Mouse (Mus musculus): ENCODE measurements around the gene Ifit2. TPM values are rescaled to one million over a fixed set of nuclear protein-coding genes. Genes with fewer than 3 reads are reported as not detected.
"Not testable (repeated sequence)": the region's sequence is repeated elsewhere in the genome, so short reads cannot be mapped to it uniquely, and the experiment has no call there.

Ifit2 gene
- polyA plus RNA-seq, 1 experiment: 4.0 TPM

GRCm38 (mm10) chr19:34588959-34589358 lies 38.5 kb downstream of the Ifit2 start:
- Histone ChIP-seq H3K4me1 (ENCODE audit: control insufficient read depth, insufficient read depth, low read length) (no peaks in the 10 kb centered on the region), H3K27me3 (ENCODE audit: control insufficient read depth, insufficient read depth, low read length) (no peaks in the 10 kb centered on the region), H3K27ac (ENCODE audit: insufficient read depth, low read length) (no peak overlapping the region), H3K4me3 (replicated peaks; ENCODE audit: insufficient read depth, low read depth, low read length) (no peak overlapping the region)
- no peak for TF ChIP-seq CTCF (IDR thresholded peaks at IDR 0.05; ENCODE audit: borderline replicate concordance, insufficient read depth, low read depth, low read length)
- TF ChIP-seq POLR2A (IDR thresholded peaks at IDR 0.05; ENCODE audit: borderline replicate concordance, insufficient read depth, low read length): no peak
- DNase-seq: no peak

GRCm38 (mm10) chr19:34593456-34593855 lies 43.0 kb downstream of the Ifit2 start:
- Histone ChIP-seq H3K27ac (ENCODE audit: insufficient read depth, low read length) (no peak overlapping the region), H3K4me1 (ENCODE audit: control insufficient read depth, insufficient read depth, low read length) (peaks cover 4% of the 10 kb centered on the region), H3K4me3 (replicated peaks; ENCODE audit: insufficient read depth, low read depth, low read length) (no peak overlapping the region), H3K27me3 (ENCODE audit: control insufficient read depth, insufficient read depth, low read length) (no peaks in the 10 kb centered on the region)
- no peak for DNase-seq
- WGBS: 93% methylated on average over 2 of the region's 2 CpGs
- TF ChIP-seq POLR2A (IDR thresholded peaks at IDR 0.05; ENCODE audit: borderline replicate concordance, insufficient read depth, low read length): no peak
- TF ChIP-seq CTCF (IDR thresholded peaks at IDR 0.05; ENCODE audit: borderline replicate concordance, insufficient read depth, low read depth, low read length): no peak

- WGBS: 56% methylated on average over 3 of the region's 3 CpGs
- not testable (repeated sequence) for H3K4me1 ChIP-seq (ENCODE audit: control insufficient read depth, insufficient read depth, low read length); DNase-seq; H3K4me3 ChIP-seq (replicated peaks; ENCODE audit: insufficient read depth, low read depth, low read length); H3K27me3 ChIP-seq (ENCODE audit: control insufficient read depth, insufficient read depth, low read length); H3K27ac ChIP-seq (ENCODE audit: insufficient read depth, low read length)
Observed at GRCm38 (mm10) chr19:34594523-34594922, 44.0 kb downstream of the Ifit2 start.

GRCm38 (mm10) chr19:34596811-34597210 lies 46.3 kb downstream of the Ifit2 start:
- Histone ChIP-seq H3K27ac (ENCODE audit: insufficient read depth, low read length) (no peak overlapping the region), H3K4me3 (replicated peaks; ENCODE audit: insufficient read depth, low read depth, low read length) (no peak overlapping the region), H3K4me1 (ENCODE audit: control insufficient read depth, insufficient read depth, low read length) (peaks cover 5% of the 10 kb centered on the region), H3K27me3 (ENCODE audit: control insufficient read depth, insufficient read depth, low read length) (no peaks in the 10 kb centered on the region)
- no peak for DNase-seq
- TF ChIP-seq CTCF (IDR thresholded peaks at IDR 0.05; ENCODE audit: borderline replicate concordance, insufficient read depth, low read depth, low read length) (no peak), POLR2A (IDR thresholded peaks at IDR 0.05; ENCODE audit: borderline replicate concordance, insufficient read depth, low read length) (no peak)

GRCm38 (mm10) chr19:34598341-34598740 lies 47.8 kb downstream of the Ifit2 start:
- H3K4me3 ChIP-seq (replicated peaks; ENCODE audit: insufficient read depth, low read depth, low read length): no peak overlapping the region
- TF ChIP-seq CTCF (IDR thresholded peaks at IDR 0.05; ENCODE audit: borderline replicate concordance, insufficient read depth, low read depth, low read length) (no peak), POLR2A (IDR thresholded peaks at IDR 0.05; ENCODE audit: borderline replicate concordance, insufficient read depth, low read length) (no peak)
- no peak overlapping the region for H3K27ac ChIP-seq (ENCODE audit: insufficient read depth, low read length)
- WGBS: 22% methylated on average over 2 of the region's 2 CpGs
- peaks cover 5% of the 10 kb centered on the region for H3K4me1 ChIP-seq (ENCODE audit: control insufficient read depth, insufficient read depth, low read length)
- no peaks in the 10 kb centered on the region for H3K27me3 ChIP-seq (ENCODE audit: control insufficient read depth, insufficient read depth, low read length)
- peak; percentile 29 to 72 for DNase-seq

GRCm38 (mm10) chr19:34599250-34599649 lies 48.8 kb downstream of the Ifit2 start:
- H3K27me3 ChIP-seq (ENCODE audit: control insufficient read depth, insufficient read depth, low read length); H3K27ac ChIP-seq (ENCODE audit: insufficient read depth, low read length); H3K4me1 ChIP-seq (ENCODE audit: control insufficient read depth, insufficient read depth, low read length); DNase-seq; H3K4me3 ChIP-seq (replicated peaks; ENCODE audit: insufficient read depth, low read depth, low read length): not testable (repeated sequence)

GRCm38 (mm10) chr19:34601888-34602287 lies 51.4 kb downstream of the Ifit2 start, which contains the start of gene Ifit1bl1:
TSS of gene Ifit1bl1 (minus strand) at chr19:34601956.
- not testable (repeated sequence) for H3K27me3 ChIP-seq (ENCODE audit: control insufficient read depth, insufficient read depth, low read length); H3K27ac ChIP-seq (ENCODE audit: insufficient read depth, low read length); DNase-seq; H3K4me3 ChIP-seq (replicated peaks; ENCODE audit: insufficient read depth, low read depth, low read length); H3K4me1 ChIP-seq (ENCODE audit: control insufficient read depth, insufficient read depth, low read length)
- 59% methylated on average over 1 of the region's 1 CpGs for WGBS

GRCm38 (mm10) chr19:34605472-34605871 lies 55.0 kb downstream of the Ifit2 start:
- WGBS: 89% methylated on average over 3 of the region's 3 CpGs
- H3K27me3 ChIP-seq (ENCODE audit: control insufficient read depth, insufficient read depth, low read length): no peaks in the 10 kb centered on the region
- no peak for DNase-seq
- H3K27ac ChIP-seq (ENCODE audit: insufficient read depth, low read length): no peak overlapping the region
- no peak for TF ChIP-seq CTCF (IDR thresholded peaks at IDR 0.05; ENCODE audit: borderline replicate concordance, insufficient read depth, low read depth, low read length)
- no peak for TF ChIP-seq POLR2A (IDR thresholded peaks at IDR 0.05; ENCODE audit: borderline replicate concordance, insufficient read depth, low read length)
- H3K4me3 ChIP-seq (replicated peaks; ENCODE audit: insufficient read depth, low read depth, low read length): no peak overlapping the region
- no peaks in the 10 kb centered on the region for H3K4me1 ChIP-seq (ENCODE audit: control insufficient read depth, insufficient read depth, low read length)

- not testable (repeated sequence) for DNase-seq; H3K27me3 ChIP-seq (ENCODE audit: control insufficient read depth, insufficient read depth, low read length); H3K4me3 ChIP-seq (replicated peaks; ENCODE audit: insufficient read depth, low read depth, low read length); H3K4me1 ChIP-seq (ENCODE audit: control insufficient read depth, insufficient read depth, low read length)
- 0 out of 2 replicates have a peak within 1 kb of the TSS, but pooled peaks have one; percentile 39 for H3K27ac ChIP-seq (ENCODE audit: insufficient read depth, low read length)
- 38% methylated on average over 4 of the region's 4 CpGs for WGBS
Observed at GRCm38 (mm10) chr19:34607237-34608051, 57.0 kb downstream of the Ifit2 start, which contains the start of gene Ifit3b. TSS of gene Ifit3b (plus strand) at chr19:34607970.

GRCm38 (mm10) chr19:34610118-34610517 lies 59.6 kb downstream of the Ifit2 start:
- WGBS: 79% methylated on average over 3 of the region's 3 CpGs
- not testable (repeated sequence) for DNase-seq

GRCm38 (mm10) chr19:34612243-34613001 lies 61.9 kb downstream of the Ifit2 start:
- H3K4me3 ChIP-seq (replicated peaks; ENCODE audit: insufficient read depth, low read depth, low read length); DNase-seq: not testable (repeated sequence)
- WGBS: 84% methylated on average over 6 of the region's 11 CpGs

More at GRCm38 (mm10) chr19:34610118-34610517, 59.6 kb downstream of the Ifit2 start:
- not testable (repeated sequence) for H3K27me3 ChIP-seq (ENCODE audit: control insufficient read depth, insufficient read depth, low read length); H3K4me1 ChIP-seq (ENCODE audit: control insufficient read depth, insufficient read depth, low read length); H3K27ac ChIP-seq (ENCODE audit: insufficient read depth, low read length); H3K4me3 ChIP-seq (replicated peaks; ENCODE audit: insufficient read depth, low read depth, low read length)

More at GRCm38 (mm10) chr19:34612243-34613001, 61.9 kb downstream of the Ifit2 start:
- H3K27me3 ChIP-seq (ENCODE audit: control insufficient read depth, insufficient read depth, low read length); H3K4me1 ChIP-seq (ENCODE audit: control insufficient read depth, insufficient read depth, low read length); H3K27ac ChIP-seq (ENCODE audit: insufficient read depth, low read length): not testable (repeated sequence)
